Mouse (Mus musculus) heart, embryonic 12.5 days (tissue): ENCODE measurements around the gene Kntc1. TPM values are rescaled to one million over a fixed set of nuclear protein-coding genes. Genes with fewer than 3 reads are reported as not detected.

Source experiments
- ATAC-seq: fragments of 200-750 bp; cut with Nextera tagmentation; 2 replicates; pipeline ENCODE4 v1.8.0; 2017; ENCODE audit warnings: moderate TSS enrichment, moderate library complexity; ENCODE audit not compliant: insufficient number of reproducible peaks, low FRiP score
- H3K27ac ChIP-seq: fragments of 300-500 bp; sonication (generic); 2 replicates; pipeline ENCODE4 v1.5.1; 2016; ENCODE audit warnings: mild to moderate bottlenecking, moderate library complexity; ENCODE audit not compliant: poor library complexity, severe bottlenecking
- H3K27me3 ChIP-seq: fragments of 300-500 bp; sonication (generic); replicated peaks from 2 replicates; pipeline ENCODE4 v1.6.1; 2016; ENCODE audit warnings: mild to moderate bottlenecking, moderate library complexity
- H3K36me3 ChIP-seq: fragments of 300-500 bp; sonication (generic); 2 replicates; pipeline ENCODE4 v1.6.1; 2016; ENCODE audit warnings: mild to moderate bottlenecking, moderate library complexity
- H3K4me1 ChIP-seq: fragments of 300-500 bp; sonication (generic); replicated peaks from 2 replicates; pipeline ENCODE4 v1.6.1; 2016; ENCODE audit warnings: mild to moderate bottlenecking
- H3K4me2 ChIP-seq: fragments of 300-500 bp; sonication (generic); 2 replicates; pipeline ENCODE4 v1.6.1; 2016; ENCODE audit warnings: mild to moderate bottlenecking, moderate library complexity
- H3K4me3 ChIP-seq: fragments of 300-500 bp; sonication (generic); 2 replicates; pipeline ENCODE4 v1.5.1; 2016; ENCODE audit warnings: mild to moderate bottlenecking
- H3K9ac ChIP-seq: fragments of 300-500 bp; sonication (generic); 2 replicates; pipeline ENCODE4 v1.6.1; 2016; ENCODE audit warnings: mild to moderate bottlenecking, moderate library complexity
- H3K9me3 ChIP-seq: fragments of 300-500 bp; sonication (generic); replicated peaks from 2 replicates; pipeline ENCODE4 v1.6.1; 2016; ENCODE audit warnings: mild to moderate bottlenecking, moderate library complexity
- WGBS: fragments of 180-500 bp; shearing (Covaris S2); methylation state at CpG from one replicate; pipeline ENCODE4 v1.1.7; 2016; 5-methylcytosine and 5-hydroxymethylcytosine counted together
- polyA plus RNA-seq: library from polyadenylated mRNA; unstranded; fragments of >200 nt; fragmentation: Nextera tagmentation; extraction: Ambion mirVana; gene quantifications from 2 replicates; pipeline ENCODE4 v1.2.1, GENCODE M21; 2016

Kntc1 gene
- polyA plus RNA-seq, 1 experiment from 2014 or later: 30.7 TPM

GRCm38 (mm10) chr5:123809156-123809555 is 59.6 kb downstream of the Kntc1 start:
- Histone ChIP-seq H3K27ac (no peak overlapping the region), H3K4me3 (no peak overlapping the region), H3K27me3 (no peaks in the 10 kb centered on the region), H3K36me3 (peaks cover 78% of the 10 kb centered on the region), H3K9me3 (no peaks in the 10 kb centered on the region), H3K4me1 (no peaks in the 10 kb centered on the region), H3K4me2 (no peak overlapping the region), H3K9ac (no peak overlapping the region)
- no peak for ATAC-seq
- 91% methylated on average over 13 of the region's 13 CpGs for WGBS

DNA sequence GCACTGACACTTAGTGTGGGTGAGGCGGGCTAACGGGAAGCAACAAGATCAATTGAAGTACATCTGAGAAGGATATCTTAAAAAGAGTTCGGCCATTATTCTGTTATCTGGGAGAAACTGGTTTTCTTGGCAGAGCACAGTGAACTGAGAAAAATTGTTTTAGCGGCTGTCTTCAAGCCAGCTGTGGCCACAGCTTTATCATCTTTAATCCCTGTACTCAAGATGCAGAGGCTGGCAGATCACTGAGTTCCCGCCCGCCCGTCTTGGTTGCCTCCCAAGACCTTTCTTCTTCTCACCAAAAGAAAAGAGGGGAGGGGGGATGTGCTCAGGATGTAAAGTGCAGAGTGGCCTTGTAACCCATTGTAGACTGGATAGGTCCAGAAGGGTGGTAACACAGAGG is 67.4 kb downstream of the Kntc1 start:
- Histone ChIP-seq H3K4me2 (no peak overlapping the region), H3K9ac (no peak overlapping the region), H3K36me3 (peaks cover 74% of the 10 kb centered on the region), H3K4me3 (no peak overlapping the region), H3K9me3 (no peaks in the 10 kb centered on the region), H3K27ac (no peak overlapping the region), H3K4me1 (no peaks in the 10 kb centered on the region), H3K27me3 (no peaks in the 10 kb centered on the region)
- ATAC-seq: no peak
- WGBS: 84% methylated on average over 7 of the region's 7 CpGs

DNA sequence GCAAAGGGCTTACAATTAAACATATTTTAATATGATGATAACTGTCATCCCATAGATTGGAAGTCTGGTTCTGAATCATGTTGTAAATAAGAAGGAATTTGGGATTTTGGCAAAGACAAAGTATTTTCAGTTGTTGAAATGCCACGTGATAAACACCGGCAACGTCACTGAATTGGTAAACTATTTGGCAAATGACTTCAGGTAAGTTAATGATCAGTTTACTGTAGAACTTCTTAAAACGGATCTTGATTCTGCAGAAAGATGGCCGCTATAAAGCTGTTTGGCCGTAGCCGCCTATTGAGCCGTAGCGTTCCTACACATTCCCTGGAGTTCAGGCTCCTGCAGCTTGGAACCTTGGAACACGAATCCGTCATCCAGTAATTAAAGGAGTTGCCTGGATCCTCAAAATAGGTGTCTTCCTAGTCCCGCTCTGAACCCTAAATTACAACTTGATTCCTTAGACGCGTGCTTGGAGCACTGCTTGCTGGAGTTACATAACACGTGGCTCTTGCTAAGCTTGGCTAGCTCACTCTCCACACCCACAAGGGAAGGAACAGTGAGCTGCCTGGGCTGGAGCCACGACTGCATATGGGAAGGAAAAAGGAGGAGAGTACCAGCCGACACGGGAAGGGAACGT is 69.5 kb downstream of the Kntc1 start:
- Histone ChIP-seq H3K27ac (no peak overlapping the region), H3K4me3 (no peak overlapping the region), H3K27me3 (no peaks in the 10 kb centered on the region), H3K4me2 (no peak overlapping the region), H3K4me1 (no peaks in the 10 kb centered on the region), H3K9me3 (no peaks in the 10 kb centered on the region), H3K36me3 (peaks cover 56% of the 10 kb centered on the region), H3K9ac (no peak overlapping the region)
- WGBS: 91% methylated on average over 19 of the region's 19 CpGs
- ATAC-seq: no peak

DNA sequence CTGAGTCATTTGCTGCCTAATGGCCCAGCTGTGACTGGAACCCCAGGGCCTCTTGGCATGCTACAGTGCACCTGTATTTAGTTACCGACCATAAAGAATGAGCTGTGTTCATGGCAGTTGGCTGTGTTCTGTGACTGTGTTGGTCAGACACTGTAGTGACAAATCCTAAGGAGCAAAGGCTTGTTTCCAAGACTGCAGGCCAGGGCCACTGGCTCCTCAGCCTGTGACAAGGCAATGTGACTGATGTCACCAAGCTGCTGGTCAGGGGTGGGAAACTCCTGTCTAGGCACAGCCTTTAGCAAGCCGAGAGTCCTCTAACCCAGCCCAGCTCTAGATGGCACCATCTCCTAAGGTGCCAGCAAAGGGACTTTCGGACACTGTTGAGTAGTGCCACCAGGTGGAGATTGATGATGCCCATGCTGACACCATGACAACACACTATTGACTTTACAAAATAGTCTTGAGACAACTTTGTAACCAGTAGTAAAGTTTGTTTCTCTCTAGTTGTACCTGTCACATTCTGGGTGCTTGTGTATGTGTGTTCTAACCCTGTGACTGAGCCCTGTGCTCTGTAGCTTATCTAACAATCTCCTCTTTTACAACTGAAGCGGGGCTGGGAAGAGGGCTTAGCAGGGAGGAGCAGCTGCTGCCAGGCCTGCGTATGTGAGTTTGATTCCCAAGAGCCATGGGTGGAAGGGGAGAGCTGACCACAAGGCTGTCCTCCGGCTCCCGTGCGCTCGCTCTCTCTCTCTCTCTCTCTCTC is 71.2 kb downstream of the Kntc1 start:
- WGBS: 88% methylated on average over 9 of the region's 9 CpGs
- ATAC-seq: no peak
- H3K36me3 ChIP-seq: peaks cover 41% of the 10 kb centered on the region
- H3K4me2 ChIP-seq: no peak overlapping the region
- no peak overlapping the region for H3K4me3 ChIP-seq
- no peaks in the 10 kb centered on the region for H3K4me1 ChIP-seq
- no peak overlapping the region for H3K27ac ChIP-seq
- H3K27me3 ChIP-seq: no peaks in the 10 kb centered on the region
- no peak overlapping the region; the same call in 1 of the 2 replicates for H3K9ac ChIP-seq
- H3K9me3 ChIP-seq: no peaks in the 10 kb centered on the region

DNA sequence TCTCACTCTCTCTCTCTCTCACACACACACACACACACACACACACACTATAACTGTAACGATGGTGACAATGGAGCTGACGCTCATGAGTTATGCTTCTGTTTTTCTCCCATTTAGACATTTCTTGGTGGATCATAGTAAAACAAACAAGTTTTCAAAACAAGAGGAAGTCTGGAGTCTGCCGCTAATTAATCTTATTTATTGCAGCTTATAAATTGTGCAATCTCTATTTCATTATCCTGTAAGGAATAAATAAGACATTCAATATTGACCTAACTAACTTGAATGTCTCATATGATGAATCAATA is 71.7 kb downstream of the Kntc1 start:
- no peaks in the 10 kb centered on the region for H3K27me3 ChIP-seq
- no peak overlapping the region for H3K4me2 ChIP-seq
- no peaks in the 10 kb centered on the region for H3K4me1 ChIP-seq
- H3K4me3 ChIP-seq: no peak overlapping the region
- no peak for ATAC-seq
- no peak overlapping the region for H3K27ac ChIP-seq
- no peaks in the 10 kb centered on the region for H3K9me3 ChIP-seq
- no peak overlapping the region for H3K9ac ChIP-seq
- WGBS: 95% methylated on average over 3 of the region's 3 CpGs
- H3K36me3 ChIP-seq: peaks cover 35% of the 10 kb centered on the region

- Histone ChIP-seq H3K4me1 (no peaks in the 10 kb centered on the region), H3K27me3 (no peaks in the 10 kb centered on the region), H3K9ac (no peak overlapping the region), H3K36me3 (peaks cover 27% of the 10 kb centered on the region), H3K4me3 (no peak overlapping the region), H3K9me3 (no peaks in the 10 kb centered on the region), H3K27ac (no peak overlapping the region), H3K4me2 (no peak overlapping the region)
- WGBS: 77% methylated on average over 7 of the region's 7 CpGs
- no peak for ATAC-seq
Observed at GRCm38 (mm10) chr5:123822706-123823105, 73.2 kb downstream of the Kntc1 start.

GRCm38 (mm10) chr5:123827659-123828091 is 78.2 kb downstream of the Kntc1 start:
- no peaks in the 10 kb centered on the region for H3K27me3 ChIP-seq
- H3K27ac ChIP-seq: no peak overlapping the region
- no peak overlapping the region for H3K4me2 ChIP-seq
- no peak overlapping the region for H3K4me3 ChIP-seq
- H3K9me3 ChIP-seq: no peaks in the 10 kb centered on the region
- no peaks in the 10 kb centered on the region for H3K4me1 ChIP-seq
- WGBS: 67% methylated on average over 6 of the region's 6 CpGs
- ATAC-seq: no peak
- no peaks in the 10 kb centered on the region for H3K36me3 ChIP-seq
- H3K9ac ChIP-seq: no peak overlapping the region

- Histone ChIP-seq H3K9ac (no peak overlapping the region), H3K4me1 (no peaks in the 10 kb centered on the region), H3K27me3 (no peaks in the 10 kb centered on the region), H3K4me3 (no peak overlapping the region), H3K9me3 (no peaks in the 10 kb centered on the region), H3K4me2 (no peak overlapping the region), H3K27ac (no peak overlapping the region), H3K36me3 (no peaks in the 10 kb centered on the region)
- WGBS: 81% methylated on average over 7 of the region's 7 CpGs
- ATAC-seq: no peak
Observed at GRCm38 (mm10) chr5:123832309-123832708, 82.8 kb downstream of the Kntc1 start.

GRCm38 (mm10) chr5:123834836-123835235 is 85.3 kb downstream of the Kntc1 start:
- no peaks in the 10 kb centered on the region for H3K4me1 ChIP-seq
- no peaks in the 10 kb centered on the region for H3K9me3 ChIP-seq
- H3K27ac ChIP-seq: no peak overlapping the region
- H3K36me3 ChIP-seq: no peaks in the 10 kb centered on the region
- no peak overlapping the region for H3K4me3 ChIP-seq
- no peak overlapping the region for H3K9ac ChIP-seq
- 78% methylated on average over 3 of the region's 3 CpGs for WGBS
- no peak for ATAC-seq
- H3K27me3 ChIP-seq: no peaks in the 10 kb centered on the region
- H3K4me2 ChIP-seq: no peak overlapping the region

GRCm38 (mm10) chr5:123837371-123837770 is 87.9 kb downstream of the Kntc1 start:
- no peak overlapping the region for H3K27ac ChIP-seq
- H3K4me3 ChIP-seq: no peak overlapping the region
- H3K27me3 ChIP-seq: no peaks in the 10 kb centered on the region
- no peaks in the 10 kb centered on the region for H3K36me3 ChIP-seq
- ATAC-seq: no peak
- H3K9ac ChIP-seq: no peak overlapping the region
- H3K4me2 ChIP-seq: no peak overlapping the region
- peaks cover 5% of the 10 kb centered on the region for H3K4me1 ChIP-seq
- no peaks in the 10 kb centered on the region for H3K9me3 ChIP-seq
- 41% methylated on average over 4 of the region's 4 CpGs for WGBS

DNA sequence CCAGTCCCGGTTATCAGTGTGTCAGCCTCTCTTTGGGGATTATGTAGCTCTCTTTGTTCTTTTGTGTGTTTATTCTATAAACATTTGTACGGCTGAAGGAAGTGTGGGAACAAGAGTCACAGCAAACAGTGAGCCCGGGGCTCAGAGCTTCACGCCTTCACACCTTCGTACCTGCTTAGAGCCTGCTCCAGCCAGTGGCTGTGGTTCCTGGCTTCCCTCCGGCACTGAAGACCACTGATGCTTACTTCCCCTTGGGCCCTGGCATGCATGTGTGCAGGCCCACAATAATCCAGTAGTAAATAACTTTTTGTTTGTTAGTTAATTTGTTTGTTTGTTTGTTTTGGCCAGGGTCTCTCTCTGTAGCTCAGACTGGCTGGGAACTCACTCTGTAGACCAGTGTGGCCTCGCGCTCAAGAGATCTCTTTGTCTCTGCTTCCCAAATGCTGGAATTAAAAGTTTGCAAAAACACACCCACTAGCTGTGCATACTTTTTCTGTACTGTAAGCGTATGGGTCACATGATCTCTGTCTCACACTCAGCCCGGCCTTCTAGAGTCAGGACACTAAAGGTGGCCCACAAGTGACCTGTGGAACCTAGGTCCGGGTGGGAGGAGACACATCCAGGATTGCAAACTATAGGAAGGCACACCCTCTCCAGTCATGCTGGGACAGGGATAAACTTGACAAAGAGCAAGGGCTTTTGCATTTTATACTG is 92.9 kb downstream of the Kntc1 start:
- Histone ChIP-seq H3K27me3 (no peaks in the 10 kb centered on the region), H3K9ac (no peak overlapping the region), H3K4me1 (peaks cover 8% of the 10 kb centered on the region), H3K4me3 (no peak overlapping the region), H3K9me3 (no peaks in the 10 kb centered on the region), H3K4me2 (no peak overlapping the region), H3K27ac (no peak overlapping the region), H3K36me3 (no peaks in the 10 kb centered on the region)
- ATAC-seq: no peak; the same call in 1 of the 2 replicates
- WGBS: 51% methylated on average over 11 of the region's 11 CpGs
